Mouse (Mus musculus) testis, adult 2 months (tissue): ENCODE data around the gene Hp.

Source experiments
- CTCF ChIP-seq: fragments of 200-500 bp; IDR thresholded peaks from 2 replicates; pipeline ENCODE4 v1.5.1; 2012; ENCODE audit warnings: low read depth, mild to moderate bottlenecking, inconsistent platforms, low read length, moderate library complexity; ENCODE audit not compliant: control insufficient read depth, insufficient read depth, insufficient replicate concordance
- POLR2A ChIP-seq: fragments of 200-500 bp; IDR thresholded peaks from 2 replicates; pipeline ENCODE4 v1.6.1; 2012; ENCODE audit warnings: low read depth, mild to moderate bottlenecking, inconsistent platforms, low read length, moderate library complexity; ENCODE audit not compliant: control insufficient read depth

DNA sequence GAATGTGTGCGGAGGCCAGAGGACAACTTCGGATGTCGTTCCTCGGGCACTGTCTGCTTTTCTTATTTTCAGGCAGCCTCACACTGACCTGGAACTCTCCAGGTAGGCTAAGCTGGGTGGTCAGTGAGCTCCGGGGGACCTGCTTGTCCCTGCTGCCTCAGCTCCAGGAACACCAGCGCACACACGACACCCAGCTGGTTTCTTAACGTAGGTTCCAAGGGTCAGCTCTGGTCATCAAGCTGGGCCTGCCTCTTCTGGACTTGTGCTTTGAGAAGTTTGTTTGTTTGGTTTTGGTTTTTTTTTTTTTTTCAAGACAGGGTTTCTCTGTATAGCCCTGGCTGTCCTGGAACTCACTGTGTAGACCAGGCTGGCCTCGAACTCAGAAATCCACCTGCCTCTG lies 11.9 kb upstream of the Hp start:
- TF ChIP-seq POLR2A (no peak), CTCF (no peak)
